Mouse (Mus musculus): ENCODE measurements around the gene Sh3gl1. TPM values are rescaled to one million over a fixed set of nuclear protein-coding genes. Genes with fewer than 3 reads are reported as not detected.
"Not testable (repeated sequence)": the region's sequence is repeated elsewhere in the genome, so short reads cannot be mapped to it uniquely, and the experiment has no call there.

Sh3gl1 gene
- 44.8 and 48.6 TPM in 2 replicates for total RNA-seq (2017)

DNA sequence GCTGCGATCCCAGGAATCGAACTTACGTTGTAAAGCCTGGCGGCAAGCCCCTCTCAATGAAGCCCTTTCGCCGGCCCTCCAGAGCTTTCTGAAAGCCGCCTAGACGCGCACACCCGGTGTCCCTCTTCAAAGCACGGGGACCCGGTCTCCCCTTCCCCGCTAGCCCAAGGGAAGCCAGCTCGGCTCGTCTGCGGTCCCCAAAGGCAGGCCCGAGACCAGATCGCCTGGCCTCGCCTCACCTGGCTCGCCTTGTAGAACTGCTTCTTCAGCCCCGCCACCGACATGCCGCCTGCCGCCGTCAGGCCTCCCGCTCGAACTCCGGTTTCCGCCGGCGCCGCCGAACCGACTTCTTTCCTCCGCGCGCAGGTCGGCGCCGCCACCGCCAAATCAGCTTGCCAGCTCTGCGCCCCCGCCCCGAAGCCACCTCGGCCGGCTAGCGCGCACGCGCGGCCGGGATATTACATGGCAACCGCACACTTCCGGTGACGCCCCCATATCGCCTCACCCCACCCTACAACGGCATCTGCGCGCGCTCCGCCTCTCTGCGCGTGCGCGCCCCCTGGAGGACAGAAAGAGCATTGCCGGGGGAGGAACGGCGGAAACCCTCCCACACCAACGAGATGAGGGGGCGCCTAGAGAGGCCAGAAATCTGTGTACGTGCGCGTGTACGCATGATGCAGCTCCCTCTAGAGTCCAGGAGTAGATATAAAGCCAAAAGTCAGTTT lies at the start of gene Sh3gl1:
Sh3gl1 (minus strand) TSS at position 460 of the 725 bp plus-strand sequence.
- ATAC-seq (ENCODE audit: extremely low read depth, insufficient number of reproducible peaks, low FRiP score, poor library complexity, severe bottlenecking): peak; percentile 91

DNA sequence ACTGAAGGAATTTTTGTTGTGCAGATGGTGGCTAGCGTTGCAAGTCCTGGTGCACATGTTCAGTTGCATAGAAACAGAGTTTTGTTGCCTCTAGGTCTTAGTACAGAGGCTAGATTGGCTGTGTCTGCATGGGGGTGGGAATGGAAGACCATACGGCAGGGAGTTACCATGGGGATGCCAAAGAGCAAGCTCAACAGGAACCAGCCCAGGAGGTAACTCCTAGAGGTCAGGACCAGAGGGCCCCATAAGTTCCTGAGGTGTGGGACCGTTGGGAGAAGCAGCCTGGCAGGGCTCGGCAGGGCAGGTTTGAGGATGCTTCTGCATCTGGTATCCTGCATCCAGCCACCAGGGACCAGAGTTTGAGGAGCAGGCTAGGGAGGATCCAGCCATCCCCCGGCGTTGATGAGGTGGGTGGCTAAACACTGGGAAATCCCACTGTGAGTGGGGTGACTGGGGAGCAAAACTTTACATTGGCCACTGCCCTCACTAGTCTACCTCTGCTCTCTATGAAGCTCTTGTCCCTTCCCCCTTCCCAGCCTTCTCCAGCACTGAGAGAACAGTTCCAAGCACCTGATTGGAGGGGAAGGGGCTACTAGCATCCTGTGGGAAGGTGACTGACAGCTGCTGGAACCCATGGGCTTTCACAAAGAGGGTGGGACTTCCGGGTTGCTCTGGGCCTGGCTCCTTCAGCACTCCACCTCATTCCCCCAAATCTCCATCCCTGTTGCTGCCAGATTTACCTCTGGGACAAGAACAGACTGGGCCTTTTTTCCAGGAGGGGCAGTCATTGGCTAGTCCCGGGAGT lies 44.5 kb upstream of the Sh3gl1 start:
- ATAC-seq (ENCODE audit: extremely low read depth, insufficient number of reproducible peaks, low FRiP score, poor library complexity, severe bottlenecking): no peak

DNA sequence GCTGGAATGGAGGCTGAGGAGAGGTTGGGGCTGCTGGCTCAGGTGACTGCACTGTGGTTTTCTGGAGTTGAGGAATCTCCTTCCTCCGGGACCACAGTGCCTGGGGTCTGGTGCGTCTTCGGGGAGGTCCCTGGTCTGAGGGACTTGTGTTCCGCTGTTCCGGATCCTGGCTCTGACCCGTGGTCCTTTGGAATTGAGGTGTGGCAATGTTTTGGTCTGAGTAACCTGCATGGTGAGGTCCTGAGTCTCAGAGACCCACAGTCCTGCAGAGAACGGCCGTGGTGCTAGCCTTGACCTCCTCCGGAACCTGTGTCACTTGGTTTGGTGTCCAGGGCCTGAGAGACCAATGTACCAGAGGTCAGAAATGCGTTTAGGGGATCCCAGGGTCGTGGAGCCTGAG lies 43.5 kb upstream of the Sh3gl1 start:
- ATAC-seq (ENCODE audit: extremely low read depth, insufficient number of reproducible peaks, low FRiP score, poor library complexity, severe bottlenecking): no peak

DNA sequence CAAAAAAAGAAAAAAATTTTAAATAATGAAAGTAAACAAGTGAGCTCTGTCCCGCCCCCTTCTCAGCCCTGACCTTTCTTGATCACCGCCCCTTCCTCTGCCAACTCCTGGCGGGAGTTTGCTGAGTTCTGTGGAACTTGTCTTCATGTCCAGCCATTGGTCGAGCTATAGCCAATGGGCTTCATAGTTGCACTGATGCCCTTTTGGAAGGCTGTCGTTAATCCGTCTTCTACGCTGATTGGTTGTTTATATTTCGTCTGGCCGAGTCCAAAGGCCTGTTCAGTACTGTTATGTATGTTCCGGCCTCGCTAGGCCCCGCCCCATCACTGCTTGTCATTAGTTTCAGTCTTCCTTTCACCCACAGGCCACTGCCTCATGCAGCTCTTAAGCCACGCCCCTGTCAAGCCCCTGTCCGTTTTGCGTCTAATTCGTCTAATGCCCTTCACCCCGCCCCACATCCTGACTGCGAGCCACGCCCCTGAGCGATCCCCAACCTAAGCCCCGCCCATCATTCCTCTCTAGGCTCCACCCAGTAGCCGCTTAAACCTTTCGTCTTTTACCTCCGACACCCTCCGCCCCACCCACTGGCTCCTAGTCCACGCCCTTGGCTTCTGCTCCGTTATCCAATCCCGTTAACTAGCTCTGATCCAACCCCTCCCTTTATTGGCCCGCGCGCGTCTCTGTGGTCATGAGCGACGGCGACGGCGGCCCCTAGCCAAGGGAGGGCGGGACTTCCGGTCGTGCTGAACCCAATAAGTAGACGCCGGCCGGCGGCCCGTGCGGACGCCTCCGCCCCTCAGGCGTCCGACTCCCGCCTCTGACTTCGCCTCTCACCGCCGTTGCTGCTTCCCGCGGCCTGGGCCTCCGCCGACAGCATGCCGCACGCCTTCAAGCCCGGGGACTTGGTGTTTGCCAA lies 42.7 kb upstream of the Sh3gl1 start, which contains the start of gene Hdgfl2:
Hdgfl2 (plus strand) TSS at position 755 of the 916 bp plus-strand sequence.
- peak; percentile 75 for ATAC-seq (ENCODE audit: extremely low read depth, insufficient number of reproducible peaks, low FRiP score, poor library complexity, severe bottlenecking)

DNA sequence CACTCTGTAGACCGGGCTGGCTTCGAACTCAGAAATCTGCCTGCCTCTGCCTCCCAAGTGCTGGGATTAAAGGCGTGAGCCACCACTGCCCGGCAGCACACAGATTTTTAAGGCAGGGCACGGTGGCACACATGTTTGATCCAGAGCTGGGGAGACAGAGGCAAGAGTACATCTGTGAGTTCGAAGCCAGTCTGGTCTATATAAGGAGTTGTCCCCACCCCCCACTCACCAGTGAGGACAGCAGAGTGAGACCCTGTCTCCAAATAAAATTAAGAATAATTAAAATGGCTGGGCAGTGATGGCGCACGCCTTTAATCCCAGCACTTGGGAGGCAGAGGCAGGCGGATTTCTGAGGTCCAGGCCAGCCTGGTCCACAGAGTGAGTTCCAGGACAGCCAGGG lies 41.9 kb upstream of the Sh3gl1 start:
- ATAC-seq (ENCODE audit: extremely low read depth, insufficient number of reproducible peaks, low FRiP score, poor library complexity, severe bottlenecking): not testable (repeated sequence)

DNA sequence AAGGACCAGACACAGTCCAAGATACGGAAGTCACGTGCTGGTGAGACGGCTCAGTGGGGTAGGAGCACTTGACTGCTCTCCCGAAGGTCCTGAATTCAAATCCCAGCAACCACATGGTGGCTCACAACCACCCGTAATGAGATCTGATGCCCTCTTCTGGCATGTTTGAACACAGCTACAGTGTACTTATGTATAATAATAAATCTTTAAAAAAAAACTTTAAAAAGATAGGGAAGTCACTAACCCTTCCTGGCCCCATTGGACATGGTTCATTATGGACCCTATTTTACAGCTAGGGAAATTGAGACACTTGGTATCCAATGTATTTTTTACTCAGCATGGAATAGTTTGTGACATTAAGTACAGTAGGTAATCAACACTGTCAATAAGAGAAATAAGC lies 41.1 kb upstream of the Sh3gl1 start:
- no peak for ATAC-seq (ENCODE audit: extremely low read depth, insufficient number of reproducible peaks, low FRiP score, poor library complexity, severe bottlenecking)

DNA sequence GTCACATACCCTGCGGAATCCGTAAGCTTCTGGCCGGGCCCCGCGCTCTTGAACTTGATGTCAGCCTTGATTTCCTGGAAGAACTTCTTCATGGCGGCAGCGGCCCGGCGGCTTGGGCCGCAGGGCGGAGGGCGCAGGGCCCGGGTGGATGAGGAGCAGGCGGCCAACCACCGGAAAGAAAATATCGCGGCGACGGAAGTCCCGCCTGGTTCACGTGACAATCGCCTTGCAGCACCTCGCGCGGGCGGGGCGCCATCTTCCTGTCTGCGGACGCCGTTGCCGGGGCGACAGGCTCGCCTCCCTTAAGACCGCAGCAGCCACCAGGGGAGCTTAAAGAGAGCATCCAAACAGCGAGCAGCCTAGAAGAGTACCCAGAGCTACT lies 38.4 kb upstream of the Sh3gl1 start, which contains the start of gene Ubxn6:
Ubxn6 (minus strand) TSS at position 202 of the 382 bp plus-strand sequence.
- peak; percentile 49 for ATAC-seq (ENCODE audit: extremely low read depth, insufficient number of reproducible peaks, low FRiP score, poor library complexity, severe bottlenecking)

DNA sequence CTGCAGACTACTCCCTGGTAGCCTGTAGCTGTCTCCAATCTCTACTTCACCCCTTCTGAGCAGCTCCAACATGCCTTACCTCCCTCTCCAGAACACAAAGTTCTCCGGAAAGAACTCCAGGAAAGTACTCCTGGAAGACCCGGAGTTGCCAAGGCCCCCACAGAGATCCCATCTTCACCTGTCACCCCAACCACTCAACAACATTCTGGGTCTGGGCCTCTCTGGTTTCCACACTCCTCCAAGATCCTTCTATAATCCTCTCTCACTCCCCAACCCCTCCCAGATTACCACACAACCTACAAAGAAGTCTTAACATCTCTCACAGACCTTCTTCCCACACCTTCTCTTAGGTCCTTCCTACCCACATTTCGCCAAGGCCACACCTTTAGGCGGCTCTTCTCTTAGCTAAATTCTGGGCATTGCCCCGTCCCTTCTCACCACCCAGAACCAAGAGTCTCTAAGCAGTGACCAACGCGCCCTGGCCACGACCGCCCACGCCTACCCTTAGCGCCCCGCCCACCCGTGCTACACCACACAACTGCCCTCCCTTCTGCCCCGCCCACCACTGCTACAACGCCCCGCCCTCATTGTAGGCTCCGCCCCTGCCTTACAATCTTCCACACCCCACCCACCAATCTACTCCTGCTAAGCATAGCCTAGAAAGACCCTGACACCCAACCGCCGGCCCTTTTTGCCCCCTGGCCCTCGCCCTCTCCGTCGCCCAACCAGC lies 37.8 kb upstream of the Sh3gl1 start:
- peak; percentile 19; the same call in 1 of the 2 replicates for ATAC-seq (ENCODE audit: extremely low read depth, insufficient number of reproducible peaks, low FRiP score, poor library complexity, severe bottlenecking)

DNA sequence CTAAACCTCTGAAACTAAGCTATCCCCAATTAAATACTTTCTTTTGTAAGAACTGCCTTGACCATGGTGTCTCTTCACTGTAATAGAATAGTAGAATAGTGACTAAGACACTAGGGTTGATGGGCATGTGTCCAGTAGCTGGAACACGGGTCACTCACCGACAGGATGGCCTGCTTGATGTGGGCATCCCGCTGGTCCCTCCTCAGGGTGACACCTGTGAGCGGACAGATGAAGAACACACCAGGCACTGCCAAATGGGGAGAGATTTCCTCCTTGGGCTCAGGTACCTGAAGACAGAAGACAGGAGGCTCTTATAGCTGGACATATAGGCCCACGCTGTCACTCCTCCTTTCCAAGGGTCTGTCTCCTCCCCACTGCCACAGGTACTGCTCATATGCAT lies 35.8 kb upstream of the Sh3gl1 start:
- ATAC-seq (ENCODE audit: extremely low read depth, insufficient number of reproducible peaks, low FRiP score, poor library complexity, severe bottlenecking): no peak

DNA sequence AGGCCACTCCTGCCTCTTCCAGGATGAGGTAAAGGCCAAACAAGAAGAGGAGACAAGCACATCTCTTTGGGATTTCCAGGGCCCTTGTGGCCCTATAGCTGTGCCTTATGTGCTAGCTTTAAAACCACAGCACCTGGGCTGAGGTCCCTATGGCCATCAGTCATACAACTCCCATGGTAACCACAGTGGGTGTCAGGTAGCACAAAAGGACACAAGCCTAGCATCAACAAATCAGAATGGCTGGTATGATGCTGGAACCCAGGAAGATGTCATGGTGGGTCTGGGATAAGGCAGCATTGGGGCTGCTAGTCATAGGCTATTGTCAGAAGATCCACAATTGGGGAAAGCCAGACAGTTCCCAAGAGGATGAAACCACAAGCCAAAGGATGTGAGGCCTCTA lies 34.7 kb upstream of the Sh3gl1 start:
- ATAC-seq (ENCODE audit: extremely low read depth, insufficient number of reproducible peaks, low FRiP score, poor library complexity, severe bottlenecking): no peak

DNA sequence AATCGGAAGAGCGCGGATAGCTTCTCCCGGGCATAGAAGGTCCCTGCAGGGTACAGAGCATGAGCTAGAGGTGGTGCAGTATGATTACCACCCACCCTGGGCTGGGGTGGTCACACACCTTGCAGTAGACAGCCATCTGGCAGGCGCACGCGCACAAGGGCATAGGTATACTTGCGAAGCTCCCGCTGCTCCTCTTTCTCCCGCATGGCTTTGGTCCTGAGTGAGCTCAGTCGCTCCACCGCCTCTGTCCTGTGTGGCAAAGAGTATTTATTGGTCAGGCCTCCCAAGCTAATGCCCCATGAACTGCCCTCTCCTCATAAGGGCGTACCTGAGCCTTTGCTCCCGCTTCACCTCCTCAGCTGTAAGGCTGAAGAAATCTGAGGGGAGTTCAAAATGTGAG lies 32.6 kb upstream of the Sh3gl1 start:
- ATAC-seq (ENCODE audit: extremely low read depth, insufficient number of reproducible peaks, low FRiP score, poor library complexity, severe bottlenecking): no peak

DNA sequence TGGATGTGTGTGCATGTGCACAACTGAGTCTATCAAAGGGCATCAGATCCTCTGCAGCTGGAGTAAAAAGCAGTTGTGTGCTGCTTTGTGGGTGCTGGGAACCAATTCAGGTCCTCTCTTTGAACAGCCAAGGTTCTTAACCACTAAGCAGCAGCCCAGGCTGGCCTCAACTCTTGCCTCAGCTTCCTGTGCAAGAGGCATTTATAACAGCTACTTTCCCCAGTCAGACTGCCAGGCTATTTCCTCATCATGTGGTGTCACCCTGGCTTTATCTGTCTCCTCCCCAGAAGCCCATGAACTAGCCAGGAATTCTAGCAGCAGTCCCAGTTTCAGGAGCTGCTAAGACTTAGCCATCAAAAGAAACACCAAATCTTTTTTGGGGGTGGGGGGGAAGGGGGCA lies 30.0 kb upstream of the Sh3gl1 start:
- no peak for ATAC-seq (ENCODE audit: extremely low read depth, insufficient number of reproducible peaks, low FRiP score, poor library complexity, severe bottlenecking)

DNA sequence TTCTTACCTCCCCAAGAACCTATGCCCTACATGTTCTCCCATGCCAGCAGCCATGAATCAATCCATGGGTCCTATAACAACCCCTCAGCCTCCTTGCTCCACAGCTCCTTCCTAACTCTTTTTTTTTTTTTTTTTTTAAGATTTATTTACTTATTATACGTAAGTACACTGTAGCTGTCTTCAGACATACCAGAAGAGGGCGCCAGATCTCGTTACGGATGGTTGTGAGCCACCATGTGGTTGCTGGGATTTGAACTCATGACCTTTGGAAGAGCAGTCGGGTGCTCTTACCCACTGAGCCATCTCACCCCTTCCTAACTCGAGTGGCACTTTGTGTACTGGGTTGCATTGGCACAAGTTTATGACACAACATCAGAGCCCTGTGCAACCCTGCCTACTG lies 29.3 kb upstream of the Sh3gl1 start:
- not testable (repeated sequence) for ATAC-seq (ENCODE audit: extremely low read depth, insufficient number of reproducible peaks, low FRiP score, poor library complexity, severe bottlenecking)

DNA sequence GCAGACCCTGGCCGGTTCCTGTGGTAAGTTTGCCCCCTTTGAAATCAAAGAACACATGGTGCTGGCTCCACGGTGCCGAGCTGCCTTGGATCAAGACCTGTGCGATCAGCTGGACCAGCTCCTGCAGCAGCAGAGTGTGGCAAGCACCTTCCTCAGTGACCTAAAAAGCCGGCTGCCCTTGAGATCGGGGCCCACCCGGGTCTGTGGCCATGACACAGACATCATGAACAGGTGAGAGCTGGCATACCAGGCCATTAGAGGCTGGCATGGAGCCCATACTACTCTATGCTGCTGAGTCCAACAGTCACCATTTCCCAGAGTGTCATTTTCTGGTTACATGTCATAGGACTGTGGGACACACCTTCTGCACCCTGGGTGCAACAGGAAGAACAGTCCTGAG lies 25.6 kb upstream of the Sh3gl1 start:
- ATAC-seq (ENCODE audit: extremely low read depth, insufficient number of reproducible peaks, low FRiP score, poor library complexity, severe bottlenecking): no peak

DNA sequence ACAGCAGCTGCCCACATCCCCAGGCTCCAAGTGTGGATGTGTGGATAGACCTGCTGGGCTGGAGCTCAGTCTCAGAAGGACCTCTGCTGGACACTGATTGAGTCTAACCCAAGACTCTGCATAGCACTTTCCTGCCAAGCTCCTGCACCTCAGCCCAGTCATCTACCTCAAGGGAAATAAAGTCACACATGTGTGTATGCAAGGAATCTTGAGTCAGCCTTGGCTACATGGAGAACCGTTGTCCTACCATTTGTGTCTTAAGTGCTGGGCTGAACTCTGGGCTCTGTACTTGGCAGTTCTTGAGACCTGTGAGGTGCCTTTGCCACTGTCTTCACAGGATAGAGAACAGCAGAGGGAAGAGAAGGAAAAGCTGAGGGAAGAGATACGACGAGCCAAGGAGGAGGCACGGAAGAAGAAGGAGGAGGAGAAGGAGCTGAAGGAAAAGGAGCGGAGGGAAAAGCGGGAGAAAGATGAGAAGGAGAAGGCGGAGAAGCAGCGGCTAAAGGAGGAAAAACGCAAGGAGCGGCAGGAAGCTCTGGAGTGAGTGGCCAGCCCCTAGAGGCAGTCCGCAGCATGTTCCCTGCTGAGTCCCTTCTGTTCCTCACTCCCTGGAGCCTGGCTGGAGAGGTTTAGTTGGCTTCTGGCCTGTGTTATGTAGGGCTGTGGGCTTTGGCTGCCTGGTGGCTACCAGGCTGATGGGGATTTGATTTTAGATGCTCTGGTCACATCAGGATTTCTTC lies 21.1 kb upstream of the Sh3gl1 start:
- ATAC-seq (ENCODE audit: extremely low read depth, insufficient number of reproducible peaks, low FRiP score, poor library complexity, severe bottlenecking): no peak

DNA sequence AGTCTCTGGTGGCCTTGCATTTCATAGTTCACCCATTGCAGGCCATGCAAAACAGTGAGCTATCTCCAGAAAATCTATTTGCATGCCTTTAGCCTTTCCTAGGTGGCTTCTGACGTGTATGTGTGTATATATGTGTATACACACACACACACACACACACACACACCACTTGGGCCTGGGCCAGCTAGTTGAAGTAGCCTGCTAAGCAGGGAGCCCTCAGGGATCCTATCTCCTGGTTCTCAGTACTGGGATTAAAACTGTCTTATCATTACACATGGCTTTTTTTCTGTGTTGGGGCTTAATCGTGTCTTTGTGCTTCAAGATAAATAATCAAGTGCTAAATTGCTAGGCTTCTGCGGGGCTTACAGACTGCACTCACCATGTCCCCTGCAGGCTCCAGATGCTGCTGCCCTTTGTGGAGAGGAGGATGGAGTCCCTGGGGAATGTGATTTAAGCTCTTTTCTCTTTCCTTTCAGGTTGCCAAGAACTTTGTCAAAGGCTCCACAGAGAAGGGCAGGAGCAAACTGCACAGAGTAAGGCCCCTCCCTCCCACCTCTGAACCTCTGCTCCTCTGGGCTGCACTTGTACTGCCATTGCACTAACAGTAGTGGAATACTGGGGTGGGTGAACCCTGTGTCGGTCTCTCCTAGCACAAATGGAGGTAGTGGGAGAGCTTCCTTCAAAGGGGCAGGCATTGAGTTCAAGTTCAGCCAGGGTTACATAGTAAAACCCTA lies 19.7 kb upstream of the Sh3gl1 start:
- ATAC-seq (ENCODE audit: extremely low read depth, insufficient number of reproducible peaks, low FRiP score, poor library complexity, severe bottlenecking): no peak

DNA sequence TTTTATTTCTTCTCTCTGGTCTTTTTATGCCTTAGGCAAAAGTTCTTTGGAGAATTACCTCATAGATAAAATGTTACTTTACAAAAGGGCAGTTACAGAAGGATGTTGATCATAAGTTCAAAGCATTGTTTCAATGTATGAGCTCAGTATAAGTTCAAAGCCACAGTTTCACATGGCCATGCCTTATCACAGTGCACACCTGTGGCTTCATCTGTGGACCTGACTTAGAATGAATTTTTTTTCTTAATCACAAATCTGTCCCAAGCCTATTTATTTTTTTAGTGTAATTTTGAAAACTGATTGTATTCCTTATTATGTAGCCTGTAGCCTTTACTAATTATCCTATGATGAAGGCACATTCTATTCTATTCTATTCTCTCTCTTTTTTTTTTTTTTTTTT lies 18.5 kb upstream of the Sh3gl1 start:
- no peak for ATAC-seq (ENCODE audit: extremely low read depth, insufficient number of reproducible peaks, low FRiP score, poor library complexity, severe bottlenecking)
